In the genomic region with DNA sequence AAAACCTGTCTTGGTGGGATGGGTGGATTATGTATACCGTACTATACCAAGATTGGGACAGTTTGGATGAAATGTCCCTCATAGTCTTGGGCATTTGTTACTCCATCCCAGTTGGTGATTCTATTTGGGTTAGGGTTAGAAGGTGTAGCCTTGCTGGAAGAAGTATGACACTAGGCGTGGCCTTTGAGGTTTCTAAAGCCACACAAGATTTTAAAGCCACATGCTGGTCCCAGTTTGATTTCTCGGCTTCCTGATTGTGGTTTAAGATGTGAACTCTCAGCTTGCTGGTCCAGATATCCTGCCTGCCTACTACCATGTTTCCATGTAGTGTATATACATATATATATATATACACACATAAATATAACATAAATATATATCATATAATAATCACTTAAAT, we compare ENCODE assay signal across 16 mouse cellular contexts.
"Had no signal": no experiment of that assay in that cellular context is flagged by ENCODE, and none has a peak within 500 bp of the region (broad histone marks: within the 10 kb centered on the region; RNA-seq: fewer than 3 reads in every experiment).

No protein-coding gene starts in this region.

- DNase-seq: gastrocnemius, adult 2 months; gastrocnemius, postnatal 10 days; gastrocnemius, postnatal 25 days; heart, postnatal 14 days; heart, postnatal 4 days; kidney, adult 18-20 months; kidney, adult 8-10 months; kidney, postnatal 10 days; kidney, postnatal 25 days; kidney, postnatal 4 days; liver; liver, embryonic 13.5 days had no signal

- ATAC-seq: hindbrain, embryonic 16.5 days; inflammation-experienced regulatory T-cells, adult 6 months; intestine, embryonic 15.5 days; intestine, postnatal 0 days had no signal
